12 mouse cellular contexts compared by ENCODE assay signal in the genomic region with DNA sequence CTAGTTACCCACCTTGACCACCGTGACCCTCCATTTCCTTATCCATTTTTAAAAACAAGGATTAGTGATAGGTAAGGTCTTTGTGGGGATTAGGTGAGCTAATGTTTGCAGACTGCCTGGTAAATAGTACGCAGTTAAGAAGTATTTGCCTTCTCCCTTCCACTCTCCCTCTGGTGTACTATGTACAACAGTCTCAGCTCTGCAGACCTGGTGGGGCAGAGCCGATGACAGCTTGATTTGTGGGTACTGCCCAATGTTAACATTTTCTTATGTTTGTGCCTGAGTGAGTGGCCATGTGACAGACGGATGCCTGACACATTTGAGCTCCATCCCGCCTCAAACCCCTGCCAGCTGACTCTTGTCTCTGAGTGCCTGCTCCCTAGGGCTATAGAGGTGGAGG. TPM values are rescaled to one million over a fixed set of nuclear protein-coding genes. Genes with fewer than 3 reads are reported as not detected.
"Had no signal": no experiment of that assay in that cellular context is flagged by ENCODE, and none has a peak within 500 bp of the region (broad histone marks: within the 10 kb centered on the region; RNA-seq: fewer than 3 reads in every experiment).

No protein-coding gene starts in this region.

- H3K4me1 ChIP-seq: liver, embryonic 12.5 days; midbrain, embryonic 12.5 days had no signal

- H3K4me3 ChIP-seq: limb, embryonic 15.5 days; liver, embryonic 12.5 days; midbrain, embryonic 10.5 days; midbrain, embryonic 12.5 days; neural tube, embryonic 12.5 days had no signal

- H3K36me3 ChIP-seq: limb, embryonic 15.5 days; liver, embryonic 12.5 days; midbrain, embryonic 10.5 days; midbrain, embryonic 12.5 days; neural tube, embryonic 12.5 days had no signal

- H3K9ac ChIP-seq: limb, embryonic 15.5 days; liver, embryonic 12.5 days; liver, embryonic 14.5 days; midbrain, embryonic 12.5 days; neural tube, embryonic 12.5 days had no signal

- DNase-seq: lung, postnatal 36 days; midbrain, embryonic 14.5 days; right cerebral cortex, postnatal 14 days; thymus, adult 2 months; thymus, postnatal 25 days had no signal

- H3K27me3 ChIP-seq: limb, embryonic 15.5 days; neural tube, embryonic 12.5 days had no signal

- ATAC-seq: liver, embryonic 12.5 days had no signal

- H3K27ac ChIP-seq: limb, embryonic 15.5 days; liver, embryonic 12.5 days; liver, embryonic 14.5 days; midbrain, embryonic 10.5 days; midbrain, embryonic 12.5 days; neural tube, embryonic 12.5 days had no signal

- H3K9me3 ChIP-seq: limb, embryonic 15.5 days; liver, embryonic 12.5 days; midbrain, embryonic 10.5 days; midbrain, embryonic 12.5 days; neural tube, embryonic 12.5 days had no signal

- H3K4me2 ChIP-seq: limb, embryonic 15.5 days; liver, embryonic 12.5 days; midbrain, embryonic 12.5 days; neural tube, embryonic 12.5 days had no signal

RNA-seq across cellular contexts. Expression of gene Lgr6, which starts 28.6 kb away (rescaled TPM):
- polyA plus RNA-seq: liver, adult 2 months had no signal
